Mouse (Mus musculus): ENCODE measurements around the gene Wnt4. TPM values are rescaled to one million over a fixed set of nuclear protein-coding genes. Genes with fewer than 3 reads are reported as not detected.

The Wnt4 gene
- polyA plus RNA-seq, 1 experiment from 2014 or later, result 1.2 TPM

DNA sequence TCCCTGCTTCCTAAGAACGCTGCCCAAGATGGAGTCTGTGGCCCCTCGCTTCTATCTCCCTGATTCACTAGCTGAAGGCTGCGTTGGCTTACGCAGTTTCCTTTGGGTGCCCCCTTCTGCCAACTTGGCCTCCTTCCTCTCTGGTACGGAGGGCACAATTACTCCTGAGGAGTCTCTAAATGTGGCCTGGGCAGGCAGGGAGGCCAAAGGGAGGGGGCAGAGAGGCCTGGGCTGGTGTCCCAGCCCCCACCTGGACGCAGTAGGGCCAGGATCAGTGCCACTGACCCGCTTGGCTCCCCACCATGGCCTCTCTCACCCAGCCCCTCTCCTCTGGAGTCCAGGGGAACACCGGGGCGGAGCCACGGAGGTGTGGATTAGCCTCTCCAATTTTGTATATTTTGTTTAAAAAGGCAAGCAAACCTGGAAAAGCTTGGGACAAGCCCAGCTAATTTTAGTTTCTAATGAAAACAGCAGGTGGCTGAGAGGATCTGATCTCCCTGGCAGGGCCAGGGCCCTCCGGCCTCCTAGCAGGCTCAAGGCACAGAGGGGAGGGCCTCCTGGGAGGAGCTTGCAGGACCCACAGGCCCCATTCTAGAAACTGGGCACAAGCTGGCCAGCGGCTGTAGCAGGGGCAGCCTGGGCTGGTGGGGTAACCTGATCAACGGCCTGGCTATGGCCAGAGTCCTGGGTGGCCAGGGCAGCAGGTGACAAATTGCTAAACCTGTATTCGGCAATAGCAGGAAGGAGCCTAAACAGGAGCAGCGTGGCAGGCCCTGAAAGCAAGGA is 8.8 kb downstream of the Wnt4 start:
- H3K9ac ChIP-seq (ENCODE audit: low read depth, low read length), result no peak overlapping the region
- WGBS, result 78% methylated on average over 15 of the region's 15 CpGs
- H3K4me1 ChIP-seq (ENCODE audit: control insufficient read depth, insufficient read depth, low read depth, low read length), result no peaks in the 10 kb centered on the region
- ATAC-seq, result no peak
- no peaks in the 10 kb centered on the region for H3K36me3 ChIP-seq (ENCODE audit: control insufficient read depth, insufficient read depth, low read length)
- no peak overlapping the region for H3K4me3 ChIP-seq (ENCODE audit: low read length)
- peaks cover 4% of the 10 kb centered on the region; the same call in 1 of the 2 replicates for H3K27me3 ChIP-seq (replicated peaks; ENCODE audit: control insufficient read depth, insufficient read depth, low read length)
- no peaks in the 10 kb centered on the region for H3K9me3 ChIP-seq (ENCODE audit: control insufficient read depth, low read length)
- H3K4me2 ChIP-seq (ENCODE audit: low read length), result no peak overlapping the region
- no peak overlapping the region for H3K27ac ChIP-seq (ENCODE audit: low read depth, low read length)

DNA sequence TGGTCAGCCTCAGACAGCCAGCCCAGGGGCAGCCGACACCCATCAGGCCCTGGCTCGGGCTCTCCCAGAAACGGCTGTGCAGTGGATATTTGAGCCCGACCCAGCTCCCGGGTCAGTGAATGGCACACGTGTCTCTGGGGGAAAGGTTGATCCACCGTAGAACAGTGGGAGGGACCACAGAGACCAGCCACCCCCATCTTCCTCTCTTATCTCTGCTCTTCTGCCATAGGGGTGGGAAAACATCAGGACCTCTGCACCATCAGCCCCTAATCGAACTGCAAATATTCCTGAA is 9.3 kb downstream of the Wnt4 start:
- Histone ChIP-seq H3K4me1 (ENCODE audit: control insufficient read depth, insufficient read depth, low read depth, low read length) (no peaks in the 10 kb centered on the region), H3K27me3 (replicated peaks; ENCODE audit: control insufficient read depth, insufficient read depth, low read length) (peaks cover 4% of the 10 kb centered on the region; the same call in 1 of the 2 replicates), H3K4me3 (ENCODE audit: low read length) (no peak overlapping the region), H3K36me3 (ENCODE audit: control insufficient read depth, insufficient read depth, low read length) (no peaks in the 10 kb centered on the region), H3K27ac (ENCODE audit: low read depth, low read length) (no peak overlapping the region), H3K9me3 (ENCODE audit: control insufficient read depth, low read length) (no peaks in the 10 kb centered on the region), H3K4me2 (ENCODE audit: low read length) (no peak overlapping the region), H3K9ac (ENCODE audit: low read depth, low read length) (no peak overlapping the region)
- no peak for ATAC-seq
- WGBS, result 70% methylated on average over 8 of the region's 8 CpGs

- H3K4me1 ChIP-seq (ENCODE audit: control insufficient read depth, insufficient read depth, low read depth, low read length), result no peaks in the 10 kb centered on the region
- no peaks in the 10 kb centered on the region for H3K9me3 ChIP-seq (ENCODE audit: control insufficient read depth, low read length)
- no peaks in the 10 kb centered on the region for H3K36me3 ChIP-seq (ENCODE audit: control insufficient read depth, insufficient read depth, low read length)
- H3K4me2 ChIP-seq (ENCODE audit: low read length), result no peak overlapping the region
- no peak for ATAC-seq
- no peak overlapping the region for H3K27ac ChIP-seq (ENCODE audit: low read depth, low read length)
- peaks cover 4% of the 10 kb centered on the region; the same call in 1 of the 2 replicates for H3K27me3 ChIP-seq (replicated peaks; ENCODE audit: control insufficient read depth, insufficient read depth, low read length)
- H3K4me3 ChIP-seq (ENCODE audit: low read length), result no peak overlapping the region
- H3K9ac ChIP-seq (ENCODE audit: low read depth, low read length), result no peak overlapping the region
- WGBS, result 73% methylated on average over 13 of the region's 13 CpGs
Measured at GRCm38 (mm10) chr4:137287206-137287605, 9.9 kb downstream of the Wnt4 start.

DNA sequence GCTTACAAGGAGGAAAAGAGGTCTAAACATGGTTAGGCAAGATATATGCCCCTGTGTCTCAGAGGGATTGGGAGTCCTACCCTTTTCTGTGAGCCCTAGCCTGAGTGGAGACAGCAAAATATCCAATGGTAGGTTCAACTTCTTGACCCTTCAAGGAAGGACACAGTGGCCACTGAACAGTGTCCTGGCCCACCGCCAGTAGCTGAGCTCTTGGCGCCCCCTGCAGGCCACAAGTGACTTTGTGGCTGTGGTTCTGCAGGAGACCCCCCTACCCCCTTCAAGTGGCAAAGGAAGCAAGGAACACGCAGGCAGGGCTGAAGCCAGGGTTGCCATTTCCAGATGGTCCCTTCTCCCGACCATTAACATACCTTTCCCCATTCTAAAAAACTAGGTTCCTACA is 10.5 kb downstream of the Wnt4 start:
- Histone ChIP-seq H3K4me1 (ENCODE audit: control insufficient read depth, insufficient read depth, low read depth, low read length) (no peaks in the 10 kb centered on the region), H3K9ac (ENCODE audit: low read depth, low read length) (no peak overlapping the region), H3K27ac (ENCODE audit: low read depth, low read length) (no peak overlapping the region), H3K9me3 (ENCODE audit: control insufficient read depth, low read length) (no peaks in the 10 kb centered on the region), H3K27me3 (replicated peaks; ENCODE audit: control insufficient read depth, insufficient read depth, low read length) (peaks cover 4% of the 10 kb centered on the region; the same call in 1 of the 2 replicates), H3K4me3 (ENCODE audit: low read length) (no peak overlapping the region), H3K36me3 (ENCODE audit: control insufficient read depth, insufficient read depth, low read length) (no peaks in the 10 kb centered on the region), H3K4me2 (ENCODE audit: low read length) (no peak overlapping the region)
- WGBS, result 9% methylated on average over 4 of the region's 4 CpGs
- 0 out of 2 replicates have a peak, but pooled peaks have one; percentile 20 for ATAC-seq

DNA sequence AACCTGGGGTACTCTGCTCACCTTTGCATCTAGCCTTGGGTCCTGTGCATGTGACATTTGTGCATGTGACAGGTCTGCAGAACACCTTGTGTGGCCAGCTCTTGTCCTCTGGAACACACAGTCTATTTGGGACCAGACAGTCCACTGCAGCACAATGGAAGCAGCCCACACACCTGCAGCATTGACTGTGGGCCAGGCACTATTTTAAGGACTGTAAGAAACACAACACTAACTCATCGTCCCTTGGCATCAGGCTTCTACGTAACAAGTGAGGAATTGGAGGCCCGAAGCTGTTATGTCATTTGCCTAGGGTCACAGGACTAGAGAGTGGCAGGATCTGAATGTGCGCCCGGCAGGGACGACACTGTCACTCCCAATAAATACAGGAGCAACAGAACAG is 12.4 kb downstream of the Wnt4 start:
- H3K27ac ChIP-seq (ENCODE audit: low read depth, low read length), result no peak overlapping the region
- H3K4me2 ChIP-seq (ENCODE audit: low read length), result no peak overlapping the region
- WGBS, result 90% methylated on average over 6 of the region's 6 CpGs
- no peak overlapping the region for H3K4me3 ChIP-seq (ENCODE audit: low read length)
- no peak for ATAC-seq
- H3K9me3 ChIP-seq (ENCODE audit: control insufficient read depth, low read length), result no peaks in the 10 kb centered on the region
- H3K9ac ChIP-seq (ENCODE audit: low read depth, low read length), result no peak overlapping the region
- no peaks in the 10 kb centered on the region for H3K4me1 ChIP-seq (ENCODE audit: control insufficient read depth, insufficient read depth, low read depth, low read length)
- H3K27me3 ChIP-seq (replicated peaks; ENCODE audit: control insufficient read depth, insufficient read depth, low read length), result no peaks in the 10 kb centered on the region
- H3K36me3 ChIP-seq (ENCODE audit: control insufficient read depth, insufficient read depth, low read length), result no peaks in the 10 kb centered on the region

DNA sequence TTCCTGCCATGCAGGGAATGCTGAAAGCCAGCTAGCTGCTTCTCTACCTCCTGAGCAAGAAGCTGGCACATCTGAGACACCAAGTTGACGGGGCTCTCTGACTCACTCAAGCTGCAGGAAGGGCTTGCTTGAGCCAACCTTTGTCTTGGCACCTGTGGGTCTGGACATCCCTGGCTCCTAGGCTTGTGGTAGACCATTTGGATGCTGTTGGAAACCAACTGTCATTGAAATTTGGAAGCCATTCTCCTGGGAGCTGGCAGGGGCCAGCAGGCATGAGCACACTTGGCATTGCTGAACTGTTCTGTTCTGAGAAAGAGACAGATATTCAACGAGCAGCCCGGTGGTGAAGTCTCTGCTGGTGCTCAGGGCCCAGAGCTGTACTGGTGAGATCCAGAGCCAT is 13.0 kb downstream of the Wnt4 start:
- no peaks in the 10 kb centered on the region for H3K36me3 ChIP-seq (ENCODE audit: control insufficient read depth, insufficient read depth, low read length)
- no peak overlapping the region for H3K4me3 ChIP-seq (ENCODE audit: low read length)
- no peak for ATAC-seq

DNA sequence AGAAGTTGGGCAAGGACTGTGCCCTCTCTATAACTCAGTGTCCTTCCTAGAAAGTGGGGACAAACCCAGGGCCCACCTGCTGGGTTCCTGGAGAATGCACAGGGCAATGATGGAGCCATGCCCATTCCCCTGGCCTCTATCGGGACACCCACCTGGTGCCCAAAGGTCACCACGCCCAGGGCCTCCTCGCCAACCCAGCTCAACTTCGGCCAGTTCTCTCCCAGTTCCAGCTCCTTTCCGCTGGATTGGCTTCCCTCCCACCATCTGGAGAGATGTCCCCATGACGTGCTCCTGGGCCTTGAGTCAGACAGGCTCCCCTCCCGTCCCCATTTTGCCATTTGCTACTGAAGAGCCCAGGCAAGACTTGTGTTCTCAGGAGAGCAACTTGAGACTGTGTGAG is 15.3 kb downstream of the Wnt4 start:
- WGBS, result 80% methylated on average over 7 of the region's 7 CpGs
- ATAC-seq, result no peak

More for the DNA sequence above, 13.0 kb downstream of the Wnt4 start:
- no peak overlapping the region for H3K4me2 ChIP-seq (ENCODE audit: low read length)
- no peak overlapping the region for H3K9ac ChIP-seq (ENCODE audit: low read depth, low read length)
- H3K4me1 ChIP-seq (ENCODE audit: control insufficient read depth, insufficient read depth, low read depth, low read length), result no peaks in the 10 kb centered on the region
- H3K9me3 ChIP-seq (ENCODE audit: control insufficient read depth, low read length), result no peaks in the 10 kb centered on the region
- no peaks in the 10 kb centered on the region for H3K27me3 ChIP-seq (replicated peaks; ENCODE audit: control insufficient read depth, insufficient read depth, low read length)
- WGBS, result 73% methylated on average over 3 of the region's 3 CpGs
- H3K27ac ChIP-seq (ENCODE audit: low read depth, low read length), result no peak overlapping the region

GRCm38 (mm10) chr4:137294032-137294431 is 16.7 kb downstream of the Wnt4 start:
- H3K4me3 ChIP-seq (ENCODE audit: low read length), result no peak overlapping the region
- H3K36me3 ChIP-seq (ENCODE audit: control insufficient read depth, insufficient read depth, low read length), result no peaks in the 10 kb centered on the region
- no peaks in the 10 kb centered on the region for H3K27me3 ChIP-seq (replicated peaks; ENCODE audit: control insufficient read depth, insufficient read depth, low read length)
- whole genome bisulfite sequencing, result 87% methylated on average over 7 of the region's 7 CpGs
- no peaks in the 10 kb centered on the region for H3K9me3 ChIP-seq (ENCODE audit: control insufficient read depth, low read length)
- ATAC-seq, result no peak
- H3K4me2 ChIP-seq (ENCODE audit: low read length), result no peak overlapping the region
- no peak overlapping the region for H3K9ac ChIP-seq (ENCODE audit: low read depth, low read length)
- H3K27ac ChIP-seq (ENCODE audit: low read depth, low read length), result no peak overlapping the region
- H3K4me1 ChIP-seq (ENCODE audit: control insufficient read depth, insufficient read depth, low read depth, low read length), result no peaks in the 10 kb centered on the region

More for the DNA sequence above, 15.3 kb downstream of the Wnt4 start:
- no peak overlapping the region for H3K9ac ChIP-seq (ENCODE audit: low read depth, low read length)
- H3K27ac ChIP-seq (ENCODE audit: low read depth, low read length), result no peak overlapping the region
- H3K27me3 ChIP-seq (replicated peaks; ENCODE audit: control insufficient read depth, insufficient read depth, low read length), result no peaks in the 10 kb centered on the region
- H3K4me3 ChIP-seq (ENCODE audit: low read length), result no peak overlapping the region
- H3K4me1 ChIP-seq (ENCODE audit: control insufficient read depth, insufficient read depth, low read depth, low read length), result no peaks in the 10 kb centered on the region
- no peak overlapping the region for H3K4me2 ChIP-seq (ENCODE audit: low read length)
- no peaks in the 10 kb centered on the region for H3K36me3 ChIP-seq (ENCODE audit: control insufficient read depth, insufficient read depth, low read length)
- H3K9me3 ChIP-seq (ENCODE audit: control insufficient read depth, low read length), result no peaks in the 10 kb centered on the region

- H3K27ac ChIP-seq (ENCODE audit: low read depth, low read length), result no peak overlapping the region
- H3K4me1 ChIP-seq (ENCODE audit: control insufficient read depth, insufficient read depth, low read depth, low read length), result no peaks in the 10 kb centered on the region
- no peak overlapping the region for H3K9ac ChIP-seq (ENCODE audit: low read depth, low read length)
- WGBS, result 77% methylated on average over 5 of the region's 5 CpGs
- no peaks in the 10 kb centered on the region for H3K9me3 ChIP-seq (ENCODE audit: control insufficient read depth, low read length)
- H3K4me2 ChIP-seq (ENCODE audit: low read length), result no peak overlapping the region
- no peak for ATAC-seq
- H3K27me3 ChIP-seq (replicated peaks; ENCODE audit: control insufficient read depth, insufficient read depth, low read length), result no peaks in the 10 kb centered on the region
- H3K4me3 ChIP-seq (ENCODE audit: low read length), result no peak overlapping the region
- no peaks in the 10 kb centered on the region for H3K36me3 ChIP-seq (ENCODE audit: control insufficient read depth, insufficient read depth, low read length)
Measured at GRCm38 (mm10) chr4:137294474-137294873, 17.2 kb downstream of the Wnt4 start.
